Mouse (Mus musculus): ENCODE measurements at regions not wholly inside any gene's neighbourhood (a gene's known extent, or its start where the extent isn't known, plus 50 kb on each side); places are given as distances from the start of the nearest gene placed in this dataset.

DNA sequence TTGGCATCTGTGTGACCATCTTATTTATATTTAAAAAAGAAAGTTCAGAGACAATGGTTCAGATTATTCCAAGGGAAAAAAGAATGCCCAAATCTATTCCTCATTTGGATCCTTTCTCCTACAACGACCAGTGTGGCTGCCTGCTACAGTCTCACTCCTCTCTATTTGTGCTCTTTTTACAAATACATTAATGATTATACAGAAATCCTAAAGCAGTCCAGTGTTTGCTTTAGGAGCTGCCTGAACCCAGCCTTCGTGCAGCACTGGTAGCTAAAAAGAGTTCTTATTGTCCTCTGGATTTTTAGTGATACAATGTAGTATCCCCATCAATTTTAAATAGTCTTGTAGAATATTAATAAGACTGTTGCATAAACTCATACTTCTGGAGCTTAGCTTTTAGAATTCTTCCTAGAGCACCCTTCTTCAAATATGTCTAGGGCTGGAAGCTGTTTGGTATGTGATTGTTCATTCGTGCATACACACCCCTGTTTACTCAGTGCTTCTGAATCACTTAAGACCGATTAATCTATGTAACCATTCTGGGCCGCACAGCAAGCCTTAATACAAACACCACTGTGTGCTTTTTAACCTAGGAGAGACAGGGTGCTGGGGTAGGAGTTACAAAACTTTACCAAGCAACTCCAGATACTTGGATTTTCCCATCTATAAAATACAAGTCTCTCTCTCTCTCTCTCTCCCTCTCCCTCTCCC lies 69.0 kb upstream of the Magi3 start:
- Histone ChIP-seq H3K4me2 (replicated peaks; ENCODE audit: low read depth) (no peak overlapping the region), H3K27ac (ENCODE audit: low read depth, low read length) (no peak overlapping the region)

DNA sequence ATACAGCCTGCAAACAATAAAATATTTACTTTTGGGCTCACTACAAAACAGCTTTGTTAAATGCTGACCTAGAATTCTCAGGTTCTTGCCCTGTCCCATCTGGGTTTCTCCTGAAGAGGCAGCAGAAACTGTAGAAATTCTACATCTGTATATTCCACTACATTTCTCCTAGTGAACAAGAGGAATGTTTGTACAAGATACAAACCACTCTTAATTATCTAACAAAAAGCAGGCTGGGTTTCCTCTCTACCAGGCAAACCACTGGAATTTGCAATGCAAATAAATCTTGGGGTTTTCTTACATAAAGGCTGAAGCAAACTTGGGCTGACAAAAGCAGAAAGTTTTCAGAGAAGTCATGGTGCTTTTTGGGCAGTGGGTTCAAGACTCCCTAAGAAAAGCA lies 67.7 kb upstream of the Magi3 start:
- H3K4me2 ChIP-seq (replicated peaks; ENCODE audit: low read depth), result no peak overlapping the region
- no peak overlapping the region for H3K27ac ChIP-seq (ENCODE audit: low read depth, low read length)
- no peak for ATAC-seq
- no peak overlapping the region for H3K4me3 ChIP-seq (ENCODE audit: low read depth, low read length)
- H3K9ac ChIP-seq (ENCODE audit: low read depth, low read length), result no peak overlapping the region
- H3K27me3 ChIP-seq (replicated peaks; ENCODE audit: control insufficient read depth, insufficient read depth, low read length), result no peaks in the 10 kb centered on the region
- no peak for TF ChIP-seq CTCF (IDR thresholded peaks at IDR 0.05; ENCODE audit: low read depth)
- H3K36me3 ChIP-seq (ENCODE audit: control insufficient read depth, insufficient read depth), result no peaks in the 10 kb centered on the region
- no peaks in the 10 kb centered on the region for H3K9me3 ChIP-seq (ENCODE audit: control insufficient read depth)
- no peaks in the 10 kb centered on the region for H3K4me1 ChIP-seq (replicated peaks; ENCODE audit: control insufficient read depth, insufficient read depth, low read length)

More for the DNA sequence above, 69.0 kb upstream of the Magi3 start:
- H3K4me3 ChIP-seq (ENCODE audit: low read depth, low read length), result no peak overlapping the region
- no peak overlapping the region for H3K9ac ChIP-seq (ENCODE audit: low read depth, low read length)
- H3K27me3 ChIP-seq (replicated peaks; ENCODE audit: control insufficient read depth, insufficient read depth, low read length), result no peaks in the 10 kb centered on the region
- no peak for TF ChIP-seq CTCF (IDR thresholded peaks at IDR 0.05; ENCODE audit: low read depth)
- WGBS, result 29% methylated on average over 5 of the region's 5 CpGs
- H3K4me1 ChIP-seq (replicated peaks; ENCODE audit: control insufficient read depth, insufficient read depth, low read length), result no peaks in the 10 kb centered on the region
- no peaks in the 10 kb centered on the region for H3K9me3 ChIP-seq (ENCODE audit: control insufficient read depth)
- no peaks in the 10 kb centered on the region for H3K36me3 ChIP-seq (ENCODE audit: control insufficient read depth, insufficient read depth)
- no peak for ATAC-seq

DNA sequence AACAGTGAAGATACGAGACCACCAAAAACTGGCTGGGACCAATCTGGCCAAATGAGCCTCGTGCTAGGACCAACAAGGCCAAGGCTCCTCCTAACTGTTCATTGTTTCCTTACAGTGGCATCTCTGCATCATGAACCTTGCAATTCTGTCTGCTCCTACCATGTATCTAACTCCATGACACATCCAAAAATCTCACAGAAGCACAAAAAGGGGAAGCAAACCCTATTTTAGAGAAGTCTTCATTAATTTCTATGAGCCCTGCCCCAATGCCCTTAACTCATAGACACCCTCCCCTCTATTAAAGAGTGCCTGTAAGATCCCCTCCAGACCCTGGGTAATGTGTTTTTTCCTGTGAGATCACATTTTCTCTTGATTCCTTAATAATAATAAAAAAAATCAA lies 64.8 kb upstream of the Magi3 start:
- H3K27ac ChIP-seq (ENCODE audit: low read depth, low read length), result no peak overlapping the region
- H3K9ac ChIP-seq (ENCODE audit: low read depth, low read length), result no peak overlapping the region
- no peak overlapping the region for H3K4me2 ChIP-seq (replicated peaks; ENCODE audit: low read depth)
- no peak for TF ChIP-seq CTCF (IDR thresholded peaks at IDR 0.05; ENCODE audit: low read depth)
- no peaks in the 10 kb centered on the region for H3K9me3 ChIP-seq (ENCODE audit: control insufficient read depth)
- 0 out of 2 replicates have a peak, but pooled peaks cover 2% of the 10 kb centered on the region for H3K4me1 ChIP-seq (replicated peaks; ENCODE audit: control insufficient read depth, insufficient read depth, low read length)
- no peak overlapping the region for H3K4me3 ChIP-seq (ENCODE audit: low read depth, low read length)
- H3K27me3 ChIP-seq (replicated peaks; ENCODE audit: control insufficient read depth, insufficient read depth, low read length), result no peaks in the 10 kb centered on the region
- WGBS, result 89% methylated on average over 2 of the region's 2 CpGs
- H3K36me3 ChIP-seq (ENCODE audit: control insufficient read depth, insufficient read depth), result no peaks in the 10 kb centered on the region
- no peak for ATAC-seq

DNA sequence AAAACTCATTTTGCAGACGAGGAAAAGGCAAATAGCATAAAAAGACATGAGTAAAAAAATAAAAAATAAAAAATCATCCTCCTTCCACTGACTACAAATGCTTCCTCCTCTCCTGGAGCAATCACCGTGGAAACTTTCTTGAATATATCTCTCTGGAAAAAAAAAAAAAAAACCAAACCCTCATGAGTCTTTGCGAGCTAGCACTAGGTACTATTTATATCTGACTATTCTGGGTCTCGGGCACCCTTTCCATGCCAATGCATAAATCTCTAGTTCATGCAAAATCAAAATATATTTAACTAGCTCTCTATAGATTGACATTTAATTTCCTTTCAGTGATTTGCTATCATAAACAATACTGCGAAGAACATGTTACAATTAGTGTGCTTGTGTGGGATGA lies 63.7 kb upstream of the Magi3 start:
- no peaks in the 10 kb centered on the region for H3K27me3 ChIP-seq (replicated peaks; ENCODE audit: control insufficient read depth, insufficient read depth, low read length)

DNA sequence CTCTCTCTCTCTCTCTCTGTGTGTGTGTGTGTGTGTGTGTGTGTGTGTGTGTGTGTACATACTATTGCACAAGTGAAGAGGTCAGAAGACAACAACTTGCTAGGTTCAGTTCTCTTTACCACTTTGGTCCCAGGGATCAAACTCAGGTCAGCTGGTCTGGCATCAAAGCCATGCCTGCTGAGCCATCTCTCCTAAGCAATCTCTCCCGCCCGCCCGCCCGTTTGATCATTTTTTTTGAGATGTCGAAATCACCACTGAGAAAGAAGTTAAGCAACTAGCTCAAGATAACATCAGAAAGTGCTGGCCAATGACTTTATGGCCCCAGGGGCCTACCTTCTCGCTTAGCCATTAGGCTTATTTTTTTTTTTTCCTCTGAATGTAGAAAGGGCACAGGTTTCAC lies 59.3 kb upstream of the Magi3 start:
- ATAC-seq, result peak; percentile 67
- Histone ChIP-seq H3K27ac (ENCODE audit: low read depth, low read length) (no peak overlapping the region), H3K27me3 (replicated peaks; ENCODE audit: control insufficient read depth, insufficient read depth, low read length) (no peaks in the 10 kb centered on the region), H3K9ac (ENCODE audit: low read depth, low read length) (no peak overlapping the region), H3K4me3 (ENCODE audit: low read depth, low read length) (no peak overlapping the region), H3K4me1 (replicated peaks; ENCODE audit: control insufficient read depth, insufficient read depth, low read length) (0 out of 2 replicates have a peak, but pooled peaks cover 2% of the 10 kb centered on the region), H3K4me2 (replicated peaks; ENCODE audit: low read depth) (no peak overlapping the region), H3K36me3 (ENCODE audit: control insufficient read depth, insufficient read depth) (no peaks in the 10 kb centered on the region), H3K9me3 (ENCODE audit: control insufficient read depth) (no peaks in the 10 kb centered on the region)
- 28% methylated on average over 6 of the region's 6 CpGs for WGBS
- TF ChIP-seq CTCF (IDR thresholded peaks at IDR 0.05; ENCODE audit: low read depth), result no peak

More for the DNA sequence above, 63.7 kb upstream of the Magi3 start:
- no peak overlapping the region for H3K9ac ChIP-seq (ENCODE audit: low read depth, low read length)
- no peak overlapping the region for H3K4me2 ChIP-seq (replicated peaks; ENCODE audit: low read depth)
- TF ChIP-seq CTCF (IDR thresholded peaks at IDR 0.05; ENCODE audit: low read depth), result no peak
- 67% methylated on average over 5 of the region's 5 CpGs for WGBS
- ATAC-seq, result no peak
- H3K4me3 ChIP-seq (ENCODE audit: low read depth, low read length), result no peak overlapping the region
- H3K36me3 ChIP-seq (ENCODE audit: control insufficient read depth, insufficient read depth), result no peaks in the 10 kb centered on the region
- H3K4me1 ChIP-seq (replicated peaks; ENCODE audit: control insufficient read depth, insufficient read depth, low read length), result 0 out of 2 replicates have a peak, but pooled peaks cover 2% of the 10 kb centered on the region
- no peaks in the 10 kb centered on the region for H3K9me3 ChIP-seq (ENCODE audit: control insufficient read depth)
- H3K27ac ChIP-seq (ENCODE audit: low read depth, low read length), result no peak overlapping the region

DNA sequence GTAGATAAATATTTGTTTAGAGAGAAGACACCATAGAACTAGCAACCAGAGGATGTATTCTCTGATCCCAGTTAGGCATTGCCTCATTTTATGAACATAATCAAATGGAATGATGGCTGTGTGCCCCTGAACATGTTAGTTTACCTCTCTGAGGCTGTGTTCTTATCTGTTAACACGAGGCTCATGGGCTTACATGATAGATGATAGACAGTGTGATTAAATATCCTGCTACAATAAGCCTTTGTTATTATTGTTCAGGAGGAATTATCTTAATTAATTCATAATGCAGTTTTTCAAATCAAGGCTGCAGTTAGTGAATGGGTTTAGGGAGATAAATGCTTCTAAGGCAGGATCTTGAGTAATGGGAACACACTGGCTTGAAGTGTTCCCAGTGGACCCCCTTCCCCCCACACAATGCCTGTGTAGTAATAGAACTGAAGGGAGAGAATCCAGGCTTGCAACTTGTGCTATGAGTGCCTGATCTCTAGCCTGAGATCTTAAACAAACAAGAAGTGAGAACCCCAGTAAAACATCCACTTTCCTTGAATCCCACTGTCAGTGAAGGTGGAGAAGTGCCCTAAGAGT lies 54.6 kb upstream of the Magi3 start:
- Histone ChIP-seq H3K9ac (ENCODE audit: low read depth, low read length) (no peak overlapping the region), H3K4me1 (replicated peaks; ENCODE audit: control insufficient read depth, insufficient read depth, low read length) (no peaks in the 10 kb centered on the region), H3K27ac (ENCODE audit: low read depth, low read length) (no peak overlapping the region), H3K4me3 (ENCODE audit: low read depth, low read length) (no peak overlapping the region), H3K36me3 (ENCODE audit: control insufficient read depth, insufficient read depth) (no peaks in the 10 kb centered on the region), H3K27me3 (replicated peaks; ENCODE audit: control insufficient read depth, insufficient read depth, low read length) (no peaks in the 10 kb centered on the region), H3K4me2 (replicated peaks; ENCODE audit: low read depth) (no peak overlapping the region), H3K9me3 (ENCODE audit: control insufficient read depth) (no peaks in the 10 kb centered on the region)
- 19% methylated on average over 1 of the region's 1 CpGs for WGBS
- no peak for TF ChIP-seq CTCF (IDR thresholded peaks at IDR 0.05; ENCODE audit: low read depth)
- no peak for ATAC-seq
